Mouse (Mus musculus): ENCODE data around the gene Rexo4.

Rexo4 gene

GRCm38 (mm10) chr2:26963923-26964723 is at the start of gene Rexo4:
Gene Rexo4 (minus strand): TSS chr2:26964386.
- peak; percentile 90 for DNase-seq (ENCODE audit: low spot score)

- DNase-seq (ENCODE audit: low spot score), result peak; percentile 69
These were observed 45.6 kb upstream of the Rexo4 start, which contains the start of gene Cacfd1 for GRCm38 (mm10) chr2:27009714-27010244. Gene Cacfd1 (plus strand): TSS chr2:27009926.

- no peak for DNase-seq (ENCODE audit: low spot score)
These were observed 43.5 kb upstream of the Rexo4 start for GRCm38 (mm10) chr2:27007701-27008100.

GRCm38 (mm10) chr2:27006255-27006654 is 42.1 kb upstream of the Rexo4 start:
- no peak for DNase-seq (ENCODE audit: low spot score)

- no peak for DNase-seq (ENCODE audit: low spot score)
These were observed 33.8 kb upstream of the Rexo4 start for GRCm38 (mm10) chr2:26997993-26998392.

GRCm38 (mm10) chr2:26997498-26997897 is 33.3 kb upstream of the Rexo4 start:
- no peak for DNase-seq (ENCODE audit: low spot score)

- DNase-seq (ENCODE audit: low spot score), result no peak
These were observed 29.8 kb upstream of the Rexo4 start for GRCm38 (mm10) chr2:26993936-26994335.

GRCm38 (mm10) chr2:26984640-26985039 is 20.5 kb upstream of the Rexo4 start:
- DNase-seq (ENCODE audit: low spot score), result no peak

- DNase-seq (ENCODE audit: low spot score), result no peak
These were observed 20.0 kb upstream of the Rexo4 start for GRCm38 (mm10) chr2:26984179-26984578.

GRCm38 (mm10) chr2:26980361-26980760 is 16.2 kb upstream of the Rexo4 start:
- no peak for DNase-seq (ENCODE audit: low spot score)

GRCm38 (mm10) chr2:26973960-26974359 is 9.8 kb upstream of the Rexo4 start:
- DNase-seq (ENCODE audit: low spot score), result no peak

GRCm38 (mm10) chr2:26973116-26973515 is 8.9 kb upstream of the Rexo4 start, which contains the start of gene Adamts13:
Gene Adamts13 (plus strand): TSS chr2:26973416.
- no peak for DNase-seq (ENCODE audit: low spot score)

GRCm38 (mm10) chr2:26967262-26967661 is 3.1 kb upstream of the Rexo4 start:
- DNase-seq (ENCODE audit: low spot score), result no peak

- DNase-seq (ENCODE audit: low spot score), result no peak
These were observed 661 bp upstream of the Rexo4 start for GRCm38 (mm10) chr2:26964724-26965370.

- DNase-seq (ENCODE audit: low spot score), result no peak
These were observed 3.4 kb downstream of the Rexo4 start for GRCm38 (mm10) chr2:26960756-26961155.

GRCm38 (mm10) chr2:26957488-26957859 is 6.7 kb downstream of the Rexo4 start:
- no peak for DNase-seq (ENCODE audit: low spot score)

- DNase-seq (ENCODE audit: low spot score), result no peak
These were observed 7.2 kb downstream of the Rexo4 start for GRCm38 (mm10) chr2:26956811-26957487.

GRCm38 (mm10) chr2:26954735-26955395 is 9.3 kb downstream of the Rexo4 start:
- DNase-seq (ENCODE audit: low spot score), result no peak

GRCm38 (mm10) chr2:26952866-26953265 is 11.3 kb downstream of the Rexo4 start:
- DNase-seq (ENCODE audit: low spot score), result no peak

GRCm38 (mm10) chr2:26952193-26952592 is 12.0 kb downstream of the Rexo4 start:
- DNase-seq (ENCODE audit: low spot score), result no peak

GRCm38 (mm10) chr2:26951346-26951905 is 12.8 kb downstream of the Rexo4 start:
- DNase-seq (ENCODE audit: low spot score), result no peak

GRCm38 (mm10) chr2:26950411-26950810 is 13.8 kb downstream of the Rexo4 start:
- DNase-seq (ENCODE audit: low spot score), result no peak
